8 mouse cellular contexts compared by ENCODE assay signal in the genomic region with DNA sequence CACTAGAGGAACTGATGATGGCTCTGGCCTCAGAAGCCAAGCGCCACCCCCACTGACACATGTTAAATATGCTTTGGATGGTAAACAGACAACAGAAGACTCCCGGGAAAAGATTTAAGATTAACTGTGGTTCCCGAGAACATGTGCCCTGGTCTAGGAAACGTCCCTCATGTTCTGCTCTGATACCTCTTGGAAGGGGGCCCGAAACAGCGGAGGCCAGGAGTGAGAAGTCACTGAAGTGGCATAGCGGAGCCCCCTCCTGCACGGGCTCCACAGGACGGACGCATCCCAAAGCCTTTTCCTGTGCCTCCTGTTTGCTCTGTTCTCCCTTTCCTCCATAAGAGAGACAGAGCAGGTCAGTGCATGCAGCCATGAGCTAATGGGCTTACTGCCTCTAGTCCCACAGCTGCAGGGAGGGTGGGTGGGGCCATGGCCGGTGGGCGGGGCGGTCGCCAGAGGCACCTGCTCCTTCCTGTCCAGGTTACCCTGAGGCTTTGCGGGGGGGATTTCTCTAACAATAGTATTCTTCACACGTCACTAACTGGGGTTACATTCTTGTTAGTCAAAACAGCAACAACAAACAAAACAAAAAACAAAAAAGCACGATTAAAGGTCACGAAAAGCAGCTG.
DNase-seq lines count a peak whose midpoint lies in the region; ATAC-seq and TF ChIP-seq lines count a peak whose summit lies in the region.

No protein-coding gene starts in this region.

- peak overlapping the region; percentile 51 for H3K4me2 ChIP-seq in lung, embryonic 14.5 days
- H3K4me2 ChIP-seq in hindbrain, embryonic 11.5 days (replicated peaks; ENCODE audit: low read depth, low read length) = no peak overlapping the region
- H3K4me2 ChIP-seq in liver, embryonic 13.5 days = peak overlapping the region; percentile 32; the same call in 1 of the 2 replicates
- peak overlapping the region; percentile 50 for H3K4me2 ChIP-seq in stomach, embryonic 16.5 days (ENCODE audit: low read depth, low read length)

- ATAC-seq in lung, embryonic 14.5 days (ENCODE audit: insufficient read depth) = peak; percentile 62; the same call in 1 of the 2 replicates
- no peak for ATAC-seq in hindbrain, embryonic 11.5 days (ENCODE audit: low FRiP score)
- ATAC-seq in liver, embryonic 13.5 days (ENCODE audit: low read depth) = 0 out of 2 replicates have a peak, but pooled peaks have one; percentile 29
- ATAC-seq in stomach, embryonic 16.5 days (ENCODE audit: insufficient read depth, low FRiP score) = peak; percentile 64; the same call in 1 of the 2 replicates

- no peaks in the 10 kb centered on the region for H3K9me3 ChIP-seq in lung, embryonic 14.5 days (ENCODE audit: low read depth, low read length)
- H3K9me3 ChIP-seq in hindbrain, embryonic 11.5 days (ENCODE audit: control insufficient read depth, low read length) = no peaks in the 10 kb centered on the region
- H3K9me3 ChIP-seq in liver, embryonic 13.5 days (replicated peaks) = no peaks in the 10 kb centered on the region
- H3K9me3 ChIP-seq in stomach, embryonic 16.5 days (replicated peaks; ENCODE audit: control insufficient read depth, low read length) = no peaks in the 10 kb centered on the region

- H3K9ac ChIP-seq in lung, embryonic 14.5 days = no peak overlapping the region
- H3K9ac ChIP-seq in hindbrain, embryonic 11.5 days (ENCODE audit: low read depth, low read length) = no peak overlapping the region
- H3K9ac ChIP-seq in liver, embryonic 13.5 days = no peak overlapping the region
- H3K9ac ChIP-seq in stomach, embryonic 16.5 days (ENCODE audit: low read length) = no peak overlapping the region

- H3K4me1 ChIP-seq in lung, embryonic 14.5 days (ENCODE audit: insufficient read depth) = no peaks in the 10 kb centered on the region
- no peaks in the 10 kb centered on the region for H3K4me1 ChIP-seq in hindbrain, embryonic 11.5 days (replicated peaks; ENCODE audit: control insufficient read depth, insufficient read depth, low read length)
- 0 out of 2 replicates have a peak, but pooled peaks cover 4% of the 10 kb centered on the region for H3K4me1 ChIP-seq in liver, embryonic 13.5 days (replicated peaks)
- peaks cover 6% of the 10 kb centered on the region; the same call in 1 of the 2 replicates for H3K4me1 ChIP-seq in stomach, embryonic 16.5 days (ENCODE audit: control insufficient read depth, insufficient read depth, low read length)

- no peaks in the 10 kb centered on the region for H3K27me3 ChIP-seq in lung, embryonic 14.5 days (ENCODE audit: insufficient read depth, low read length)
- H3K27me3 ChIP-seq in hindbrain, embryonic 11.5 days (ENCODE audit: control insufficient read depth, insufficient read depth, low read length) = no peaks in the 10 kb centered on the region
- H3K27me3 ChIP-seq in liver, embryonic 13.5 days = no peaks in the 10 kb centered on the region; the same call in 1 of the 2 replicates
- H3K27me3 ChIP-seq in stomach, embryonic 16.5 days (ENCODE audit: control insufficient read depth, insufficient read depth, low read length) = no peaks in the 10 kb centered on the region

- DNase-seq in lung, embryonic 14.5 days = no peak
- DNase-seq in lung, postnatal 4 days = no peak
- peak; percentile 17 for DNase-seq in hindbrain, embryonic 11.5 days (ENCODE audit: low spot score)
- no peak for DNase-seq in liver, embryonic 13.5 days
- DNase-seq in gastrocnemius, postnatal 25 days = no peak
- DNase-seq in cerebellum, postnatal 10 days = no peak
- DNase-seq in embryo, embryonic 10.5 days (ENCODE audit: low spot score) = no peak

- H3K4me3 ChIP-seq in lung, embryonic 14.5 days (ENCODE audit: low read depth, low read length) = no peak overlapping the region
- H3K4me3 ChIP-seq in hindbrain, embryonic 11.5 days (ENCODE audit: low read depth, low read length) = no peak overlapping the region
- H3K4me3 ChIP-seq in liver, embryonic 13.5 days (replicated peaks) = no peak overlapping the region
- peak overlapping the region; percentile 15 for H3K4me3 ChIP-seq in stomach, embryonic 16.5 days (replicated peaks; ENCODE audit: low read length)

- no peak overlapping the region for H3K27ac ChIP-seq in lung, embryonic 14.5 days (ENCODE audit: low read depth)
- H3K27ac ChIP-seq in hindbrain, embryonic 11.5 days (ENCODE audit: low read depth, low read length) = no peak overlapping the region
- no peak overlapping the region for H3K27ac ChIP-seq in liver, embryonic 13.5 days
- H3K27ac ChIP-seq in stomach, embryonic 16.5 days (ENCODE audit: low read length) = no peak overlapping the region

- TF ChIP-seq CTCF in lung, embryonic 14.5 days (IDR thresholded peaks at IDR 0.05; ENCODE audit: low read depth) = no peak

- WGBS in lung, embryonic 14.5 days = 54% methylated on average over 18 of the region's 18 CpGs
- WGBS in hindbrain, embryonic 11.5 days = 51% methylated on average over 18 of the region's 18 CpGs
- WGBS in liver, embryonic 13.5 days (ENCODE audit: insufficient replicate concordance) = 66% methylated on average over 18 of the region's 18 CpGs
- WGBS in stomach, embryonic 16.5 days = 40% methylated on average over 18 of the region's 18 CpGs

- H3K36me3 ChIP-seq in lung, embryonic 14.5 days (ENCODE audit: insufficient read depth) = no peaks in the 10 kb centered on the region
- no peaks in the 10 kb centered on the region for H3K36me3 ChIP-seq in hindbrain, embryonic 11.5 days (ENCODE audit: control insufficient read depth, insufficient read depth, low read length)
- H3K36me3 ChIP-seq in liver, embryonic 13.5 days = no peaks in the 10 kb centered on the region
- no peaks in the 10 kb centered on the region for H3K36me3 ChIP-seq in stomach, embryonic 16.5 days (ENCODE audit: control insufficient read depth, insufficient read depth, low read length)
